Mouse (Mus musculus) myocyte (in vitro differentiated cells): ENCODE results near the gene Sugp2.

Experiments used
- MYOG ChIP-seq, 3 experiments: IDR thresholded peaks; one replicate each; pipeline ENCODE4 v1.6.1; 2011; ENCODE audit warnings: control low read depth in 2 of 3, low read depth in 2 of 3, mild to moderate bottlenecking in 2 of 3; ENCODE audit not compliant: insufficient read length in 2 of 3, control insufficient read depth in 1 of 3, insufficient read depth in 1 of 3
- SRF ChIP-seq: IDR thresholded peaks from one replicate; pipeline ENCODE4 v1.6.1; 2011; ENCODE audit warnings: low read depth; ENCODE audit not compliant: control insufficient read depth, insufficient read length
- USF1 ChIP-seq: IDR thresholded peaks from one replicate; pipeline ENCODE4 v1.6.1; 2011; ENCODE audit warnings: low read depth, mild to moderate bottlenecking, control low read depth, moderate library complexity

DNA sequence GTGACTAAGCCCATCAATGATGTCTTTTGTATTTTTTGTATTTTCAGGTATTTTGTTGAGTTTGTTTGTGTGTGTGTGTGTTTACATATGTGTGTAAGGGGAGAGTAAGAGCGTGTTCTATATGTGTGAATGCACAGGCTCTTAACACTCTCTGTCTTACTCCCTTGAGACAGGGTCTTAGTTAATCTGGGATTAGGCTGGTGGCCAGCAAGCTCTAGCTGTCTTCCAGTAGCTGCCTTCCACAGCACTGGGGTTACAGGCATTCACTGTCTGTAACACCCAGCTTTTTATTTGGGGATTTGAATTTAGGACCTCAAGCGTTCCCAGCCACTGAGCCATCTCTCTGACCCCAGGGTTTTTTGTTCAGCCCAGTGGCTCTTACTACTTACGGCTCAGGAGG, 13.8 kb downstream of the Sugp2 start:
- TF ChIP-seq SRF (no peak), USF1 (no peak), MYOG (IDR thresholded peaks at IDR 0.05; ENCODE audit: control insufficient read depth in 1 of 3, insufficient read depth in 1 of 3, insufficient read length in 2 of 3, low read depth in 2 of 3) (no peak)
